Mouse (Mus musculus): ENCODE data around the gene Atp6v1g2.
"Not testable (repeated sequence)": the region's sequence is repeated elsewhere in the genome, so short reads cannot be mapped to it uniquely, and the experiment has no call there.

The Atp6v1g2 gene

DNA sequence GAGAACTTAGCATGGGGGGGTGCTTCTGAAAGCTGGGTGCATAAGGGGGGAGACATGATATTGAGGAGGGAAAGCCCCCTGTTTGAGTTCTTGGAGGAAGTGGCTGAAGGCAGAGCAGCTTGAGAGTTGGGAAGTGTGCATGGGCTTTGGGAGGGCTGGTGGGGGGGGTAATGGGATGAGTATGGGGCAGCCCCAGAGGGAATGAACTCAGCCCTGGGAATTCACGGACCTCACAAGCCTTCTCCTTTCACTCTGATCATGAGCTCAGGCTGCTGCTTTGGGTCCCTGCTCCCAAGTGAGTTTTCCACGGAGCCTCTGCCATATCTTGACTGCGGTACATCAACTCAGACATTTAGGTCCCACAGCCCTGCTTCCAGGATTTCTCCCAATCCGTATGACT is 31.0 kb upstream of the Atp6v1g2 start:
- DNase-seq (ENCODE audit: low read depth, low spot score): no peak

DNA sequence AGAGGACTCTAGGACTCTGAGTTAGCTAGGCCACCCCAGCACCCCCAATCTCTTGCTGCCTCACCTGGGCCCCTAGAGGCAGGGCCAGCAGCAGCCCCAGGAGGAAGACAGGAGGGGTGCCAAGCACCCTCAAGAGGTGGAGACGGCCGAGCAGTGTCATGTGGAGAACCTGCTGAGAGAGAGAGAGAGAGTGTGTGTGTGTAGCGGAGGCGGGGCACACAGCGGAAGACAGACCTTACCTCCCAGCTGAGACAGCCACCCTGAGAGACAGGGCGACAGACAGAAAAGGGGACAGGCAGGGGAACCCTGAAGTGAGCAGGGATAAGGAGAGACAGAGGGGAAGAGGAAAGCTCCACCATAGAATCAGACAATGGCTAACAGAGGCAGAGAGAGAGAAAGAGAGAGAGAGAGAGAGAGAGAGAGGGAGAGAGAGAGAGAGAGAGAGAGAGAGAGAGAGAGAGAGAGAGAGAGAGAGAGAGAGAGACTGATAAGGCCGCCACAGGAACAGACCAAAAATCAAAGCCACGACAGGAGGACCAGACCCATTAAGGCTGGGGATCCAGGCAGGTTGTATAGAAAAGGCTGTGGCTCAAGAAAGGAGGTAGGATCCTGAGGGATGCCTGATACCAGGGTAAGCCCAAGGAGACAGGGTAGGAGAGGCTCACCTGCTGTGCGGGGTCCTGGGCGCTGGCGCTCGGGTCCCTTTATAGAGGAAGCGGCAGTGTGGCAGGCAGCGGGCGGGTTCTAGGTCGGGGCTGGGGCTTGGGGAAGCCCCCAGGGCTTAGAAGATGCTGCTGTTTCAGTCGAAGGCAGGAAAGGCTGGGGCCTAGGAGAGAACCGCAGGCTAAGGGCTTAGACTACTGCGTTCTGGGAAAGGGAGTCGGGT is 28.7 kb upstream of the Atp6v1g2 start, which contains the start of gene Lta:
TSS of gene Lta (minus strand) at position 858 of the 886 bp plus-strand sequence.
- DNase-seq (ENCODE audit: low read depth, low spot score): no peak

DNA sequence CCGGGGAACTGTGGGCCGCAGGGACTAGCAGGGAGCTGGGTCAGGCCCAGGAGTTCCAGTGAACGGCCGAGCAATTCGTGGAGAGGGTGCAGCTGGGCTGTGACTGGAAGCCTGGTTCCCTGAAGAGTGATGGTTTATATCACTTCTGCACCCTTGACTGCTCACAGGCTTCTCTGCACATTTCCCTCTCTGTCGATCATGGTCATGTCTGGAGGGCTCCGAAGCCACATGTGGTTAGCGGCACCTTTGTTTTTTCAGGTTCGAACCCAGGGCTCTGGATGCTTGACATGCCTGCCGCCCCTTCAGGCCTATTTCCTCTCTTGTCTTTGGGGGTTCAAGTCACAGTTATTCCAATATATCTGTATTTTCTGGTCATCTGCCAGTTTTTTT is 28.1 kb upstream of the Atp6v1g2 start:
- DNase-seq (ENCODE audit: low read depth, low spot score): no peak

- DNase-seq (ENCODE audit: low read depth, low spot score): no peak
Measured at GRCm38 (mm10) chr17:35209785-35210535, 23.5 kb upstream of the Atp6v1g2 start.

- DNase-seq (ENCODE audit: low read depth, low spot score): no peak
Measured at GRCm38 (mm10) chr17:35210593-35210992, 22.9 kb upstream of the Atp6v1g2 start.

DNA sequence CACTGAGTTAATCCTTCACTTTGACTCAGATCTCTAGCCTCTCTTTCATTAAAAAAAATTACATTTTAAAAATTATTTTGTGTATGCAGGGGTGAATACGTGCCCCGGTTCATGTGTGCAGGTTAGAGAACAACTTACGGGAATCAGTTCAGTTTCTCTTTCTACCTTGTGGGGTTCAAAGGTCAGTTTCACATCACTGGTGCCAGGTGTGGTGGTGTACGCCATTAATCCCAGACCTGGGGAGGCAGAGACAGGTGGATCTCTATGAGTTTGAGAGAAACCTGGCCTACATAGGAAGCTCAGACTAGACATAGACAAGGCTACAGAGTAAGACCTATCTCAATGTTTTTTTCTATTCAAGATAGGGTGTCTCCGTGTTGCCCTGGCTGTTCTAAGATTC is 20.4 kb upstream of the Atp6v1g2 start:
- DNase-seq (ENCODE audit: low read depth, low spot score): no peak

DNA sequence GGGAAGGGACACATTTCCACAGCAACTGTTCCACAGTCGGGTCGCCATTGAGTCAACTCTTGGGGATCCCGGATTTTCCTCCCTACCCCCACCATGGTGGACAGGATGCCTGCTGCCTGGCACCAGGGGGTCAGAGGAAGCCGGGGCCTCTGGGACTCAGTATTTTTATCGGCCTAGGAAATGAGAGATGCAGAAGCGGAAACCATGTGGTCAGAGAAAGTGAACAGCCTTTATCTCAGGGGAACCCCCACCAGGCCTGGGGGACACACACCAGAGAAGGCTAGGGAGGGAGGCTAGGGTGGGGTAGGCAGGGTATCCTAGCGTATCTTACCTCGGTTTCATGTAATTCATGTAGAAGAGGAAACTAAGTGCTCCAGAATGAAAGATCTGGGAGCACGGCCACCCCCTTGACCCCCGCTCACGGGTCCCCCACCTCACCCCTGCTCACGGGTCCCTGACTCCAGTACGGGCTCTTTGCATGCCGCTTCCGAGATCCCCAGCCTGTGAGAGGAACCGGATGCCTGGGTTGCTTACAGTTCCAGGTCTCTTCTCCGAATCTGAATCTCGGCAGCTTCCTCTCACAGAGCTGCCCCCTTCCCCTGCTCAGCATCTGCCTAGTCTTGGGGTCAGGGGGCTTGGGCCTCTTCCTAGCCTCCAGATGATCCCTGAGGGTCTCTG is 14.8 kb upstream of the Atp6v1g2 start:
- no peak for DNase-seq (ENCODE audit: low read depth, low spot score)

DNA sequence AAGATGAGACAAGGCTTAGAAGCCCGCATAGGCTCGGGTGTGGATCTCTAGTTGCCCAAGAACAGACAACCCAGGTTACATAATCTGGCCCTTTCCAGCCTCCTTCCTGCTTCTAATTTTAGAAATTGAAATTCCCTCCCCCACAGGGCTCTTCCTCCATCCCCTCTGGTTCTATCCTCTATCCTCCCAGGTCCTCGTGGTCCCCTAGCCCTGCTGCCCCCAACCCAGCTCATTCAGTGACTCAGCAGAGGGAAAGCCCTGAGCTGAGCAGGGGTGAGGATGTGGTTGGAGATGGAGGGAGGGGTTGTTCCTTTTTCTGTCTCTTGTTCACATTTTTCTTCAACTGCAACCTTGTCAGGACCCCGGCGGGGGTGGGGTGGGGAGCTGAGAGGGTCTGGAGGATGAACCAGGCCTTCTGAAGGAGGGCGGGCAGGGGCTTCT is 13.8 kb upstream of the Atp6v1g2 start:
- DNase-seq (ENCODE audit: low read depth, low spot score): no peak

- DNase-seq (ENCODE audit: low read depth, low spot score): no peak
Measured at GRCm38 (mm10) chr17:35220156-35220952, 13.1 kb upstream of the Atp6v1g2 start, which contains the start of gene Gm16181. TSS of gene Gm16181 (plus strand) at chr17:35220834.

DNA sequence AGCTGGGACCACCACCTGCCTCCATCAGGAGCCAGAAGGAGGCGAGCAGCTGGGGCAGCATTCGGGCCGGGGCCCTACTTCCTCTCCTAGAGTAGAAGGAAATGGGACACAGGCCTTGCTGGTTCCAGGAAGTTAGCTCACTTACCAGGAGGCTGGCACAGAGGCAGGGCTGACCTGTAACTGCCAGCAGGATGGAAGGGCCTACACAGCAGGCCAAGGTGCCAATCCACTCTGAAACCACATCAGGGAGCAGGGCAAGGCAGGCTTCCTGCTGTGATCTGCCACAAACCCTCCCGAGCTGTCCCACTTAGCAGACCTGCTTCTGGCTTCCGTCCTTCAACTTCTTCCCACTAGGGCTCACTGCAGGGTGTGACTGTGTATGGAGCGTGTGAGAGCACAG is 11.2 kb upstream of the Atp6v1g2 start:
- DNase-seq (ENCODE audit: low read depth, low spot score): no peak

DNA sequence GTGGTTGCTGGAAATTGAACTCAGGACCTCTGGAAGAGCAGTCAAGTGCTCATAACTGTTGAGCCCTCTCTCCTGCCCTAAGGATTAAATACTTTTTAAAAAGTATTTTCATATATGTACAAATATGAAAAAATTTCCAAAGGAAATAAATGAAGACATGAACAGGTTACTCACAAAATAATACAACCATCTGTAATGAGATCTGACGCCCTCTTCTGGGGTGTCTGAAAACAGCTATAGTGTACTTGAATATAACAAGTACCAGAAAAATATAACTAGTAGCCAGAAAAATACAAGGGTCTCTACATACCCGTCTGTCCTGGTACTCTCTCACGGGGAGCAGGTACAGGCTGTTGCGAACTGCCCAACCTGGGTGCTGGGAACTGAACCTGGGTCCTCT is 8.8 kb upstream of the Atp6v1g2 start:
- DNase-seq (ENCODE audit: low read depth, low spot score): no peak

GRCm38 (mm10) chr17:35225456-35225855 is 8.0 kb upstream of the Atp6v1g2 start:
- no peak for DNase-seq (ENCODE audit: low read depth, low spot score)

GRCm38 (mm10) chr17:35226561-35227046 is 6.9 kb upstream of the Atp6v1g2 start:
- no peak for DNase-seq (ENCODE audit: low read depth, low spot score)

DNA sequence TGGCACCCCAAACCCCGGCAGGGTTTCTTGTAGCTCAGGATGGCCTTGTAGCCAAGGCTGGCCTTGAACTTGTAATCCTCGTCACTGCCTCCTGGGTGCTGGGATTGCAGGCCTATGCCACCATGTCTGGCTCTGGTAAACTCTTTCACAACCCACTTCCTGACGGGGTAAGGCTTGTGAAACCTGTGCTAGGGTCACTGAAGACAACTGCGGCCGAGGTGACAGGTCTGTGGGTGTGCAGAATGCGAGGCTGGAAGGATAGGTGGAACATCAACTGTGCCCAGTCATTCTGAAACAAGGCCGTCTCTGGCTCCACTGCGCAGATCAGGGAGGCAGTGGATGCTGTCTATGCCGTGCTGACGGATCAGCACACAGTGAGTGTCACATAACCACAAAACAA is 2.4 kb upstream of the Atp6v1g2 start:
- no peak for DNase-seq (ENCODE audit: low read depth, low spot score)

- peak; percentile 77 for DNase-seq (ENCODE audit: low read depth, low spot score)
Measured at GRCm38 (mm10) chr17:35232043-35232442, 1.4 kb upstream of the Atp6v1g2 start.

GRCm38 (mm10) chr17:35232659-35233058 is 801 bp upstream of the Atp6v1g2 start:
- no peak for DNase-seq (ENCODE audit: low read depth, low spot score)

DNA sequence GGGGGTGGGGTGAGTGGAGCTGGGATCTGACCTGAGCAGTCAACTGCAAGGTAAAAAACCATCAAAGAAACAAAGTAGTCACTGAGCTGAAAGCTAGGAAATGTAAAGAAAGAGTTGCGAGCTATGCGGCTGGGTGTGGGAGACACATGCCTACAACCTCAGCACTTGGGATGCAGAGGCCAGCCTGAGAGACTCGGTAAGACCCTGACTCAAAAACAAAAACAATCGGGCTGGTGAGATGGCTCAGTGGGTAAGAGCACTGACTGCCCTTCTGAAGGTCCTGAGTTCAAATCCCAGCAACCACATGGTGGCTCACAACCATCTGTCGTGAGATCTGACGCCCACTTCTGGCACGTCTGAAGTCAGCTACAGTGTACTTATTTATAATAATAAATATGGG is 630 bp downstream of the Atp6v1g2 start:
- not testable (repeated sequence) for DNase-seq (ENCODE audit: low read depth, low spot score)

DNA sequence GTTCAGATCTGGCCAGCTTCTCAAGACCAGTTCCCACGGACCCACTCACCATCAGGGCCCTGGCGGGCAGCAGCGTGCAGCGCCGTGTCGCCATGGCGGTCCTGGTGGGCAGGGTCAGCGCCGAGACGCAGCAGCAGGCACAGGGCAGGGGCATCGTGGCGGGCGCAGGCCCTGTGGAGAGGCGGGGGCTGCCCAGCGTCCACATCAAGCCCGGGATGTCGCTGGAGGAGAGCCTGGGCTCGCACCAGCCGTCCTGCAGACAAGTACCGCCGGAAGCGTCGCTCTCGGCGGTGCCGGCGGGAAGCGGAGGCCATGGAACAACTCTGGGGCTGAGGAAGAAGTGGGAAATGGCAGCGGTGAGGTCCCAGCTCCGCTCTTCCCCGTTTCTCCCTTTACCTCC is 1.4 kb downstream of the Atp6v1g2 start:
- no peak for DNase-seq (ENCODE audit: low read depth, low spot score)

DNA sequence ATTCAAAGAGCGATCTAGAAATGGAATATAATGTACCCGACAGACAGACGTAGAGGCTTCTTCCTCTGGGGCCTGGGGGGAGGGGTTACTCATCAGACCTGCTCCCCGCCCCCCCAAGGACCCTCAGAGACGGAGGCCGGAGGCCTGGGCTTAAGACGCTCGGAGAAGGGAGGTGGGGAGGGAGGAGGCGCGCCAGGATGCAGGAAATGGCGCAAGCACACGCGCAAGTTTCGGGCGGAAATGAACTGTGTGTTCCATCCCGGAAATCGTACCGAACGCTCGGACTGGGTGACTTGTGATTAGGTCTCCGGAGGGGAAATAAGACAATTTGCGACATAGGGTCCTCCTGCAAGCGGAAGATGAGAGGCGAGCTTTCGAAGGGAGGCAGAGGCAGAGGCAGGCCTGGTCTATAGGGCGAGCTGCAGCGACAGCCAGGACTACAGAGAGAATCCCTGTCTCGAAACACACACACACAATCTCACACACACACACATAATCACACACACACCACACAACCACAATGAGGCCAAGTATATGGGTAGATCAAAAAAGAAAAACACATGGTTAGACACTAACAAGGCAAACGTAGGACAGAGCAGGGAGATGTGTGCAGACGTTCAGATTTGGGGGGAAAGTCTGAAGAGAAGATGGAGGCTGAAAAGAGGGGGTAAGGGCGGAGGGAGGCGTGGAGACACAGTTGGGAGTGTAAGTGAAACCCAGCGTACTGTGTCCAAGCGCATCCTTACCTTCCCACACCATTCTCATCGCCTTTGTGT is 2.3 kb downstream of the Atp6v1g2 start, which contains the start of gene Nfkbil1:
TSS of gene Nfkbil1 (minus strand) at position 179 of the 776 bp plus-strand sequence.
- peak; percentile 98 for DNase-seq (ENCODE audit: low read depth, low spot score)

GRCm38 (mm10) chr17:35236390-35236746 is 2.9 kb downstream of the Atp6v1g2 start:
- DNase-seq (ENCODE audit: low read depth, low spot score): peak; percentile 91

All from ES-CJ7 (cell line).